Mouse (Mus musculus) megakaryocyte, embryonic 14.5 days (primary cell): ENCODE measurements around the gene Ech1.

Source experiments
- FLI1 ChIP-seq: IDR thresholded peaks from 2 replicates; pipeline ENCODE4 v1.6.1; 2012; ENCODE audit warnings: low read length, inconsistent platforms, mixed read lengths
- GATA1 ChIP-seq: IDR thresholded peaks from 3 replicates; pipeline ENCODE4 v1.6.1; 2012; ENCODE audit warnings: mixed read lengths, low read length, inconsistent platforms, borderline replicate concordance

GRCm38 (mm10) chr7:28785161-28785560 is 39.9 kb upstream of the Ech1 start:
- no peak for TF ChIP-seq GATA1
- TF ChIP-seq FLI1 = no peak
